Mouse (Mus musculus): ENCODE measurements around the gene Olfr522. TPM values are rescaled to one million over a fixed set of nuclear protein-coding genes. Genes with fewer than 3 reads are reported as not detected.

The Olfr522 gene
- polyA plus RNA-seq, 1 experiment from 2014 or later = not detected

DNA sequence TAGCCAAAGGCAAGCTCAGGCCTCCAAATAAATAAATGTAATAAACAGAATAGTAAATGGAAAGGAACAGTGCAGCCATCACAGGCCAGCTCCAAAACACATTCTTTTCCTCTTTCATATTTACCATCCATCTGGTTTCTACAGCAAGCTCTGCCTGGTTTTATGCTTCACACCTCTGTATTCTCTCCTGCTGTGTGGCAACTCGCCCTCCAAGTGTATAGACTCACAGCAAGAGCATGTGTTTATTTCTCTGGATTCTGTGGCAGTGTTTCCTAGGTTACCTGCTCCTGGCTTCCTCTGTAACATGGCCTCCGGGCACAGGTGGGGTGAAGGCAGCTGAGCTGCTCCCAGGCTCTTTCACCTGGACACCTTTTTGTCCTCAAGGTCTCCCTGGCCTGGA is 27.9 kb upstream of the Olfr522 start:
- Histone ChIP-seq H3K27ac (ENCODE audit: low read length) (no peak overlapping the region), H3K27me3 (replicated peaks; ENCODE audit: control insufficient read depth, insufficient read depth, low read length) (no peaks in the 10 kb centered on the region), H3K4me2 (ENCODE audit: low read length) (no peak overlapping the region), H3K9ac (replicated peaks; ENCODE audit: low read depth, low read length) (no peak overlapping the region), H3K4me1 (replicated peaks; ENCODE audit: control insufficient read depth, insufficient read depth, low read length) (no peaks in the 10 kb centered on the region), H3K36me3 (ENCODE audit: control insufficient read depth, insufficient read depth) (no peaks in the 10 kb centered on the region), H3K9me3 (ENCODE audit: control insufficient read depth, low read length) (no peaks in the 10 kb centered on the region), H3K4me3 (replicated peaks; ENCODE audit: low read length) (no peak overlapping the region)
- WGBS = 57% methylated on average over 2 of the region's 2 CpGs
- ATAC-seq = no peak

DNA sequence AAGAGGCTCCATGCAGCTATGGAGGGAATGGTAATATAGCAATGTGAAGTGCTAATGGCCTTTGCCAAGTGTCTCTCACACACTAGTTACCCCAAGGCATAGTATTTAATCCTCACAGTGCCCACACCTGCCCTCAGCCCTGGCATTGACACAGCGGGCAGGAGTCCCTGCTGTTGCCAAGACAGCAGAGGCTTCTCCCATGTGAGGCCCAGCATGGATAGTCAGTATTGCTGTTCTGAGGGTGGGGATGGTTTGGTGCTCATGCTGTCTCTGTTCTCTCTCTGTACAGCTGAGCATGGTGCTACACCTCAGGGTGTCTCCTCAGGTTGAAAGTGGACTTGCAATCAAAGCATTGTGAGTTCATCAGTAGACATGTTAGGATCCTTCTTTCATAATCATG is 25.9 kb upstream of the Olfr522 start:
- H3K4me3 ChIP-seq (replicated peaks; ENCODE audit: low read length) = no peak overlapping the region
- no peak overlapping the region for H3K27ac ChIP-seq (ENCODE audit: low read length)
- H3K36me3 ChIP-seq (ENCODE audit: control insufficient read depth, insufficient read depth) = no peaks in the 10 kb centered on the region
- no peaks in the 10 kb centered on the region for H3K4me1 ChIP-seq (replicated peaks; ENCODE audit: control insufficient read depth, insufficient read depth, low read length)
- no peaks in the 10 kb centered on the region for H3K27me3 ChIP-seq (replicated peaks; ENCODE audit: control insufficient read depth, insufficient read depth, low read length)
- no peak overlapping the region for H3K9ac ChIP-seq (replicated peaks; ENCODE audit: low read depth, low read length)
- no peaks in the 10 kb centered on the region for H3K9me3 ChIP-seq (ENCODE audit: control insufficient read depth, low read length)
- ATAC-seq = no peak
- WGBS = 88% methylated on average over 1 of the region's 1 CpGs
- no peak overlapping the region for H3K4me2 ChIP-seq (ENCODE audit: low read length)

DNA sequence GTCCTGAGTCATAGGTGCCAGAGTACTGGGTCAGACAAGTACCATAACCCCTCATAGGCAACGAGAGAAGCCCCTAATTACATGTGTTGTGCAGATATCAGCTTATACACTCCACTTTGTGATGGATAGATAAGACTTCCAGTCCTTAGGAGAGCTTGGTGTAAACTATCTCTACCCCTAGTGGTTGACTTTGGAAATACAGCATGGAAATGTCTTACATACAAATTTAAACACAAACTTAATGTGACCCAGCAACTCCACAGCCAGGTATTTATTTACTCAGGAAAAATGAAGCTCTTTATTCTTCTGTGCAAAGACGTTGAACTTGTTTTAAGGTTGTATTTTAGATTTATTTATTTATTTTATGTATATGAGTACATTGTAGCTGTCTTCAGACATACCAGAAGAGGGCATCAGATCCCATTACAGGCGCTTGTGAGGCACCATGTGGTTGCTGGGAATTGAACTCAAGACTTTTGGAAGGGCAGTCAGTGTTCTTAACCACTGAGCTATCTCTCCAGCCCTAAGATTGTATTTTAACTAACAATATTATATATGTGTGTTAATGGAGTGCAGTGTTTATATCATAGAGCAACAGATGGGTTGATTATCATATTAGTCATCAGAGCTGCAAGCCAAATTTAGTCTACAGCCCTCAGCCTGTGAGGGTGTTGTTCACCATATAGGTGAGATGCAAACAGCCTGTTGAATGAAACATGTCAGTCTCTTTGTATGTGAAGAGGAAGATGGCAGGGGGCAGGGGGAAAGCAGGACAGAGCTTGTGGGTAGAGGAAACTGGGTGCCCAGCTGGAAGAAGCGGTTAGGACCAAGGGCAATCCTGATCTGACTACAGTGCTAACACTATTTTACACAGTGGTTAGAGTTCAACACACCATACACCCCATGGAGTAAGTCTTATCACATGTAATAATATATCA is 24.1 kb upstream of the Olfr522 start:
- H3K36me3 ChIP-seq (ENCODE audit: control insufficient read depth, insufficient read depth) = no peaks in the 10 kb centered on the region
- H3K9ac ChIP-seq (replicated peaks; ENCODE audit: low read depth, low read length) = no peak overlapping the region
- no peaks in the 10 kb centered on the region for H3K27me3 ChIP-seq (replicated peaks; ENCODE audit: control insufficient read depth, insufficient read depth, low read length)
- 61% methylated on average over 4 of the region's 4 CpGs for WGBS
- no peak overlapping the region for H3K4me3 ChIP-seq (replicated peaks; ENCODE audit: low read length)
- no peaks in the 10 kb centered on the region for H3K9me3 ChIP-seq (ENCODE audit: control insufficient read depth, low read length)
- no peak overlapping the region for H3K4me2 ChIP-seq (ENCODE audit: low read length)
- no peaks in the 10 kb centered on the region for H3K4me1 ChIP-seq (replicated peaks; ENCODE audit: control insufficient read depth, insufficient read depth, low read length)
- no peak for ATAC-seq
- H3K27ac ChIP-seq (ENCODE audit: low read length) = no peak overlapping the region

DNA sequence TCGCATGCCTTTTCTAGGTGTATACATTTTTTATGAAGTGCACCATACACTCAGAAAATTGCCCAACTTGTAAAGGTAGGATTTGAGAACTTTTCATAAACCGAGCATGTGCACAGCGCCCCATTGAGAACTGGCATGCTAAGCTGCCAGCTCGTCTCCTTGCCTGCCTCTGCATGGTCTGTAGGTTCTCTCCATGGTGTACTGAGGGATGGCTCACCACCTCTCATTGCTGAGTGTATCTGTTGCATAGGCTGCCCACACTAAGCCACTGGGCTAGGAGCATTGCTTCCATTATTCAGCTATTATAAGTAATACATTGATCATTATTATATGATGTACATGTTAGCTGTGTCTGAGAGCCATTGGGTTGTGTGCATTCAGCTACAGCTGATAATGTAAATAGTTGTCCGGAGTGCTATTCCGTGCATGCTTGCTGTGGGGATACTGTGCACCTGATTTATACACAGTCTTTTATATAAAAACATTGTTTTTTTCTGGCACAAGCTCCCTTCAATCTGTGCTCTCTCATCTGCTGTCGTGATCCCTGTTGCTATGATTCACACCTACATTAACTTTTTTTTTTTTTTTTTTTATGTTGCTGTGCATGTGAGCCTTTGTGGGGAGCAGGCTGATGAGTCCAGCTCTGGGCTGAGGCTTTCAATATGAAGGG is 23.3 kb upstream of the Olfr522 start:
- H3K4me1 ChIP-seq (replicated peaks; ENCODE audit: control insufficient read depth, insufficient read depth, low read length) = no peaks in the 10 kb centered on the region
- no peak overlapping the region for H3K9ac ChIP-seq (replicated peaks; ENCODE audit: low read depth, low read length)
- no peak for ATAC-seq
- 81% methylated on average over 7 of the region's 7 CpGs for WGBS
- H3K4me3 ChIP-seq (replicated peaks; ENCODE audit: low read length) = no peak overlapping the region
- H3K27ac ChIP-seq (ENCODE audit: low read length) = no peak overlapping the region
- no peaks in the 10 kb centered on the region for H3K36me3 ChIP-seq (ENCODE audit: control insufficient read depth, insufficient read depth)
- H3K9me3 ChIP-seq (ENCODE audit: control insufficient read depth, low read length) = no peaks in the 10 kb centered on the region
- H3K4me2 ChIP-seq (ENCODE audit: low read length) = no peak overlapping the region
- no peaks in the 10 kb centered on the region for H3K27me3 ChIP-seq (replicated peaks; ENCODE audit: control insufficient read depth, insufficient read depth, low read length)

DNA sequence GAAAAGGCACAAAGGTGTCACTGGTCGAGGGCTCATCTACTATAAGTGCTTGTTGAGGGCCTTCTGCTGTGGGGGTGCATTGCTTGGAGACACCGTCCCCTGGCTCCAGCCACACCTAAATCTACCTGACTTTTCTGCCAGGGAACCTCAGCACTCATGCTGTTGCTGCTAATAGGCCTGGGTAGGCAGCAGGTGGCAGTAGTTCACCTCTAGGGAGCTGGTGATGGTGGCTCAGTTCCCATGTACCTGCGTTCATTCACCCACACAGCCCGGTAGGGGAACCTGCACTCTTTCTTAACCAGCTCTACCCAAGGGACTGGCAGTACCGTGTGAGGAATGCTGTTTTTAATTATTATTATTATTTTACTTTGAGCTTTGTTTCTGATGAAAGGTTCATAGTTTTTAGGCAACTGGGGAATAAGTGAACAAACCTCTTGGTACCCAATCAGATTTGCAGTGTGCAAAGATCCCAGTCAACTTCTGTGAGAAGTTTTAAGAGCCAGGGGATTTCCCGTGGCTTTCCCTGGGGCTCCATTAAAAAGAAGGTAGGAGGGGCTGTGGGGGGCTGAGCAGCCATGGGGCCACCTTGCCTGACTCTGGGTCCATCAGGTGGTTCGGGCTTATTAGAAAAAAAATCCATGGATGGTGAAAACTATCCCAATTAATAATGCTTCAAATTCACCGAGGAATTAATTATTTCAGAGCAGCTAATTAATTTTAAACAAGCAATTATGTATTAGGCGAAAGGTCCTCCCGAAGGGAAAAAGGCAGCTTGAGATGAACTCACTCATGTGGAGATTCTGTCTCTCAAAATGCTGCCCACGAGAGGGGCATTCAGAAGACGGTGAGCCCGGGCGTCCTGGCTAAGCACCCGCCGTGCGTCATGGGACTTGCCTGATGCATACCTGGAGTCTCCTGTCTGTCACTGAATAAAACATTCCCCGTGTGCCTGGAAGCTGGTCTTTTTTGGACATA is 22.4 kb upstream of the Olfr522 start:
- no peak overlapping the region for H3K9ac ChIP-seq (replicated peaks; ENCODE audit: low read depth, low read length)
- ATAC-seq = no peak
- no peaks in the 10 kb centered on the region for H3K27me3 ChIP-seq (replicated peaks; ENCODE audit: control insufficient read depth, insufficient read depth, low read length)
- no peaks in the 10 kb centered on the region for H3K9me3 ChIP-seq (ENCODE audit: control insufficient read depth, low read length)
- H3K36me3 ChIP-seq (ENCODE audit: control insufficient read depth, insufficient read depth) = no peaks in the 10 kb centered on the region
- H3K4me1 ChIP-seq (replicated peaks; ENCODE audit: control insufficient read depth, insufficient read depth, low read length) = no peaks in the 10 kb centered on the region
- H3K4me3 ChIP-seq (replicated peaks; ENCODE audit: low read length) = no peak overlapping the region
- H3K4me2 ChIP-seq (ENCODE audit: low read length) = no peak overlapping the region
- no peak overlapping the region for H3K27ac ChIP-seq (ENCODE audit: low read length)
- 40% methylated on average over 18 of the region's 18 CpGs for WGBS

DNA sequence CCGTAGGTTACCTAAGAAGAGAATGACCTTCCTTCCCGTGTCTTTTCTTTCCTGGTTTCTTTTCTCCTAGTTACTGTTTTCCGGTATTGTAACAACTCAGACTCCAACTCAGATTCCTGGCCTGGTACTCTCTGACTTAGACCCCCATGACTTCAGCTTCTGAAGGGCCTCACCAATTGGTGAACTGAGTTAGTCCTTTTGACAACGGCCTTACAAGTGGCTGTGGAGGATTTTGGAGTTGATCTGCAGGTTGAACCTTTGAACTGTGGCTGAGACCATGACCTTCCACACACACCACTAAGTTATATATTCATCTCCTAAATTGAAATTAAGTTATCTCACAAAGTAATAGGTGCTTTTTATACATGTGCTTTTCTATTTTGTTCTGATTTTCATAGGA is 19.6 kb upstream of the Olfr522 start:
- H3K4me3 ChIP-seq (replicated peaks; ENCODE audit: low read length) = no peak overlapping the region
- H3K36me3 ChIP-seq (ENCODE audit: control insufficient read depth, insufficient read depth) = no peaks in the 10 kb centered on the region
- H3K4me1 ChIP-seq (replicated peaks; ENCODE audit: control insufficient read depth, insufficient read depth, low read length) = no peaks in the 10 kb centered on the region
- WGBS = 88% methylated on average over 4 of the region's 4 CpGs
- H3K9me3 ChIP-seq (ENCODE audit: control insufficient read depth, low read length) = no peaks in the 10 kb centered on the region
- no peak for ATAC-seq
- no peak overlapping the region for H3K4me2 ChIP-seq (ENCODE audit: low read length)
- H3K27me3 ChIP-seq (replicated peaks; ENCODE audit: control insufficient read depth, insufficient read depth, low read length) = no peaks in the 10 kb centered on the region
- H3K27ac ChIP-seq (ENCODE audit: low read length) = no peak overlapping the region
- no peak overlapping the region for H3K9ac ChIP-seq (replicated peaks; ENCODE audit: low read depth, low read length)

DNA sequence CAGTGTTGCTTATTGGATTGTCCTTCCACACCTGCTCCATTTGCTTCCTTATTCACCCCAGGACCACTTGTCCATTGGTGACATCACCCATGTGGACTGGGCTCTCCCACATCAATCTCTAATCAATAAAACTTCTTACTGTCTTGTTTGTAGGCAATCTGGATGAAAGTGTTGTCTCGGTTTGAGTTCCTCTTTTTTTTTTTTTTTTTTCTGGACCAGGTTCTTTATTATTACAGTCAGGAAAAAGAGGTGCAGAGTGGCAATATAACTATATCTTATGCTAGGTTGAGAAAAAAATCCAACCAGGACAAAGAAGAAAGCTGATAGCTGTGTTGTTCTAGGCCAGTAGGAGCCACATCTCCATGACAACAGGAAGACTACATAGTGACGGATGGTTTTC is 16.1 kb upstream of the Olfr522 start:
- ATAC-seq = no peak
- H3K9me3 ChIP-seq (ENCODE audit: control insufficient read depth, low read length) = no peaks in the 10 kb centered on the region
- H3K4me1 ChIP-seq (replicated peaks; ENCODE audit: control insufficient read depth, insufficient read depth, low read length) = no peaks in the 10 kb centered on the region
- H3K9ac ChIP-seq (replicated peaks; ENCODE audit: low read depth, low read length) = no peak overlapping the region
- no peak overlapping the region for H3K4me2 ChIP-seq (ENCODE audit: low read length)
- no peak overlapping the region for H3K4me3 ChIP-seq (replicated peaks; ENCODE audit: low read length)
- no peak overlapping the region for H3K27ac ChIP-seq (ENCODE audit: low read length)
- H3K36me3 ChIP-seq (ENCODE audit: control insufficient read depth, insufficient read depth) = no peaks in the 10 kb centered on the region
- WGBS = 83% methylated on average over 2 of the region's 2 CpGs
- H3K27me3 ChIP-seq (replicated peaks; ENCODE audit: control insufficient read depth, insufficient read depth, low read length) = no peaks in the 10 kb centered on the region

DNA sequence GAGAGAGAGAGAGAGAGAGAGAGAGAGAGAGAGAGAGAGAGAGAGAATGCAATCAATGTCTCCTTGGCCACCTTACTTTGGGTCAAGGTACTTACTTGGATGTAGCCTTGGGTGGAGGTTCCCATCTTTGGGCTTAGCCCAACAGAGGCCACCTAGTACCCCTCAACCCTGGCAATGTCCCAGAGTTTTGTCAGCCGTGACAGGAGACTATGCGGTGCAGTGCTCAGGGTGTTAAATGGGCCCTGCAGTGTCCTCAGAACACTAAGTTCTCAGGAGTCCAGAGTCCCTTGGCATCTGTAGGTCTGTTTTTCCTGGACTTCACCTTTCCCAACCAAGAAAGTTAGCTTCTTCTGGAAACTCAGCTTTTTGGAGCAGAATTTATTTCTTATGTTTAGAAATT is 14.6 kb upstream of the Olfr522 start:
- H3K27ac ChIP-seq (ENCODE audit: low read length) = no peak overlapping the region
- no peak overlapping the region for H3K4me3 ChIP-seq (replicated peaks; ENCODE audit: low read length)
- 89% methylated on average over 2 of the region's 2 CpGs for WGBS
- no peaks in the 10 kb centered on the region for H3K27me3 ChIP-seq (replicated peaks; ENCODE audit: control insufficient read depth, insufficient read depth, low read length)
- no peak overlapping the region for H3K9ac ChIP-seq (replicated peaks; ENCODE audit: low read depth, low read length)
- H3K36me3 ChIP-seq (ENCODE audit: control insufficient read depth, insufficient read depth) = no peaks in the 10 kb centered on the region
- no peak overlapping the region for H3K4me2 ChIP-seq (ENCODE audit: low read length)
- no peaks in the 10 kb centered on the region for H3K4me1 ChIP-seq (replicated peaks; ENCODE audit: control insufficient read depth, insufficient read depth, low read length)
- ATAC-seq = no peak
- no peaks in the 10 kb centered on the region for H3K9me3 ChIP-seq (ENCODE audit: control insufficient read depth, low read length)

DNA sequence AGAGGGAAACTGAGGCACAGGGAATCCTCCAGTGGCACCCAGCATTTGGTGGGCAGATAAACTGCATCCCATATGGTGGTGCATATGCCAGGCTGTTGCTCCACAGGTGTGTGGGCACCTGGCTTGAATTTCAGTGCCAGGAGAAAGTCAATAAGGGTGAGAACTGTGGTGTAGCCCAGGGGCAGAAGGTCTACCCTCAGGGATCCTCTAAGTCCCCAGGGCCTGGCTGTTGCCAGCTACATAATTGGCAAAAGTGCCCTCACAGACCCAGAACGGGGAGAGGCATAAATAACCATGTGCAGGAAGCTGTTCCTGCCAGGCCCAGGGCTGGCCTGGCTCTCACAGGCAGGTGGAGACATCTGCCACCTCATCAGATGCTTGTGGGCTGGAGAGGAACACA is 8.4 kb upstream of the Olfr522 start, which contains the start of gene Olfr523:
TSS of gene Olfr523 (plus strand) at position 282 of the 400 bp plus-strand sequence.
- WGBS = 21% methylated on average over 1 of the region's 1 CpGs
- Histone ChIP-seq H3K4me2 (ENCODE audit: low read length) (no peak within 1 kb of the TSS), H3K4me3 (replicated peaks; ENCODE audit: low read length) (no peak within 1 kb of the TSS), H3K36me3 (ENCODE audit: control insufficient read depth, insufficient read depth) (no peaks in the 10 kb centered on the region), H3K27me3 (replicated peaks; ENCODE audit: control insufficient read depth, insufficient read depth, low read length) (no peaks in the 10 kb centered on the region), H3K9me3 (ENCODE audit: control insufficient read depth, low read length) (0 out of 2 replicates have a peak, but pooled peaks cover 3% of the 10 kb centered on the region), H3K27ac (ENCODE audit: low read length) (no peak within 1 kb of the TSS), H3K4me1 (replicated peaks; ENCODE audit: control insufficient read depth, insufficient read depth, low read length) (no peaks in the 10 kb centered on the region), H3K9ac (replicated peaks; ENCODE audit: low read depth, low read length) (no peak within 1 kb of the TSS)
- no peak for ATAC-seq

Data from forebrain, embryonic 16.5 days (tissue).